In genomic region chr2:129514923-129515920, GRCm38 (mm10) we compare ENCODE assay signal across 11 mouse cellular contexts. TPM values are rescaled to one million over a fixed set of nuclear protein-coding genes. Genes with fewer than 3 reads are reported as not detected.
DNase-seq lines count a peak whose midpoint lies in the region; ATAC-seq and TF ChIP-seq lines count a peak whose summit lies in the region.
"Had no signal": no experiment of that assay in that cellular context is flagged by ENCODE, and none has a peak within 500 bp of the region (broad histone marks: within the 10 kb centered on the region; RNA-seq: fewer than 3 reads in every experiment).

No protein-coding gene starts in this region.

- H3K9me3 ChIP-seq in heart, embryonic 16.5 days (replicated peaks; ENCODE audit: control insufficient read depth, low read length): no peaks in the 10 kb centered on the region
- no peaks in the 10 kb centered on the region for H3K9me3 ChIP-seq in heart, embryonic 11.5 days (replicated peaks; ENCODE audit: control insufficient read depth, low read length)
- H3K9me3 ChIP-seq: limb, embryonic 13.5 days had no signal

- H3K36me3 ChIP-seq in heart, embryonic 16.5 days (ENCODE audit: control insufficient read depth, insufficient read depth): no peaks in the 10 kb centered on the region
- no peaks in the 10 kb centered on the region for H3K36me3 ChIP-seq in heart, embryonic 11.5 days (ENCODE audit: control insufficient read depth, insufficient read depth, low read length)
- H3K36me3 ChIP-seq: limb, embryonic 13.5 days had no signal

- H3K27me3 ChIP-seq in heart, embryonic 16.5 days (ENCODE audit: control insufficient read depth, insufficient read depth, low read length): no peaks in the 10 kb centered on the region
- no peaks in the 10 kb centered on the region for H3K27me3 ChIP-seq in heart, embryonic 11.5 days (ENCODE audit: control insufficient read depth, insufficient read depth, low read length)
- H3K27me3 ChIP-seq: limb, embryonic 13.5 days had no signal

- H3K4me2 ChIP-seq in heart, embryonic 16.5 days (ENCODE audit: low read depth, low read length): no peak overlapping the region
- H3K4me2 ChIP-seq in heart, embryonic 11.5 days: no peak overlapping the region
- H3K4me2 ChIP-seq: limb, embryonic 13.5 days had no signal

- peak; percentile 52; the same call in 1 of the 2 replicates for ATAC-seq in heart, embryonic 16.5 days (replicated peaks; ENCODE audit: extremely low read depth, insufficient read depth, low FRiP score)
- ATAC-seq in heart, embryonic 11.5 days (replicated peaks; ENCODE audit: insufficient number of reproducible peaks, low FRiP score, low TSS enrichment): no peak
- no peak for ATAC-seq in megakaryocyte-erythroid progenitor cell, adult 5-6 weeks (replicated peaks; ENCODE audit: low FRiP score, low TSS enrichment, poor library complexity, severe bottlenecking)
- ATAC-seq: forebrain, postnatal 0 days; Patski had no signal

- H3K9ac ChIP-seq in heart, embryonic 16.5 days (ENCODE audit: low read length): no peak overlapping the region
- H3K9ac ChIP-seq in heart, embryonic 11.5 days (ENCODE audit: low read depth, low read length): no peak overlapping the region
- H3K9ac ChIP-seq: forebrain, postnatal 0 days; limb, embryonic 13.5 days had no signal

- WGBS in heart, embryonic 16.5 days: 57% methylated on average over 16 of the region's 16 CpGs
- 58% methylated on average over 16 of the region's 16 CpGs for WGBS in heart, embryonic 11.5 days (ENCODE audit: insufficient replicate concordance)

- no peak overlapping the region for H3K4me3 ChIP-seq in heart, embryonic 16.5 days (ENCODE audit: low read length)
- no peak overlapping the region for H3K4me3 ChIP-seq in heart, embryonic 11.5 days (ENCODE audit: low read depth, low read length)
- peak overlapping the region; percentile 45 for H3K4me3 ChIP-seq in bone marrow macrophage, adult 2 months (ENCODE audit: insufficient read depth, low read length)
- H3K4me3 ChIP-seq: limb, embryonic 13.5 days had no signal

- no peak overlapping the region for H3K27ac ChIP-seq in heart, embryonic 16.5 days (ENCODE audit: low read length)
- no peak overlapping the region; the same call in 1 of the 2 replicates for H3K27ac ChIP-seq in heart, embryonic 11.5 days (ENCODE audit: low read depth, low read length)
- H3K27ac ChIP-seq in bone marrow macrophage, adult 2 months (ENCODE audit: insufficient read depth, low read depth, low read length): peak overlapping the region; percentile 100
- H3K27ac ChIP-seq: limb, embryonic 13.5 days had no signal

- peaks cover 26% of the 10 kb centered on the region for H3K4me1 ChIP-seq in heart, embryonic 16.5 days (ENCODE audit: control insufficient read depth, insufficient read depth, low read length)
- peaks cover 17% of the 10 kb centered on the region for H3K4me1 ChIP-seq in heart, embryonic 11.5 days (ENCODE audit: control insufficient read depth, insufficient read depth, low read length)
- peaks cover 46% of the 10 kb centered on the region for H3K4me1 ChIP-seq in bone marrow macrophage, adult 2 months (ENCODE audit: control insufficient read depth, insufficient read depth, low read length)

- DNase-seq in B cell, adult 2 months: peak; percentile 48 to 54
- DNase-seq in lung, postnatal 36 days: peak; percentile 56
- DNase-seq in gastrocnemius, postnatal 10 days: no peak
- DNase-seq in thymus, postnatal 0 days (ENCODE audit: low spot score): no peak
- DNase-seq: forebrain, postnatal 0 days had no signal

- no peak for TF ChIP-seq POLR2A in bone marrow macrophage, adult 2 months (IDR thresholded peaks at IDR 0.05; ENCODE audit: borderline replicate concordance, low read depth, low read length)

- no peak for TF ChIP-seq CTCF in bone marrow macrophage, adult 2 months (IDR thresholded peaks at IDR 0.05; ENCODE audit: low read depth, low read length)

RNA-seq across cellular contexts. Expression of gene F830045P16Rik, which starts 21.2 kb away (rescaled TPM):
- not detected in 2 replicates for polyA plus RNA-seq in heart, embryonic 16.5 days (2015; fragmentation: Nextera tagmentation; extraction: Ambion mirVana)
- not detected in 2 replicates for polyA plus RNA-seq in heart, embryonic 11.5 days (2014; fragmentation: Nextera tagmentation; extraction: Ambion mirVana)
- polyA plus RNA-seq in bone marrow macrophage, adult 2 months (2012; ENCODE audit: insufficient read depth, insufficient read length, missing spikeins): 0.28 and 0.41 TPM in 2 replicates
- total RNA-seq in gastrocnemius, postnatal 10 days (2021): under 1 TPM in 1 of 2 experiments, not detected in 1; 0.12 TPM
- 0.06 TPM in 1 of 2 replicates, not detected in the other for polyA plus RNA-seq in thymus, postnatal 0 days (2015; fragmentation: Nextera tagmentation; extraction: Ambion mirVana)
- total RNA-seq in megakaryocyte-erythroid progenitor cell, adult 5-6 weeks (2014; fragmentation: Nextera tagmentation): not detected in 2 replicates
- 0.52 and 0.65 TPM in 2 replicates for total RNA-seq in megakaryocyte-erythroid progenitor cell, adult 5-6 weeks (2017)
- total RNA-seq: forebrain, postnatal 0 days had no signal
- polyA plus RNA-seq: forebrain, postnatal 0 days; Patski had no signal

Comparison
In these comparisons a context has a peak if more than half of its experiments do, and no peak if none do; other contexts are left out.
1. DNase-seq: peak in B cell, adult 2 months (2 of 2) and lung, postnatal 36 days (single experiment); none in gastrocnemius, postnatal 10 days (single experiment) and thymus, postnatal 0 days (single experiment).